Mouse (Mus musculus) retina, adult 2 months (tissue): ENCODE measurements around the gene Ambra1.

Experiments used
- DNase-seq: peaks from one replicate; pipeline ENCODE4 v3.0.0-alpha.2; 2012; ENCODE audit warnings: low read depth, low spot score

Gene Ambra1

GRCm38 (mm10) chr2:91871225-91871624, 141.3 kb downstream of the Ambra1 start:
- no peak for DNase-seq

- no peak for DNase-seq
These were observed 142.7 kb downstream of the Ambra1 start for GRCm38 (mm10) chr2:91872658-91873057.

GRCm38 (mm10) chr2:91876000-91876805, 146.3 kb downstream of the Ambra1 start:
- no peak for DNase-seq

- DNase-seq: no peak
These were observed 146.8 kb downstream of the Ambra1 start for GRCm38 (mm10) chr2:91876806-91877140.

GRCm38 (mm10) chr2:91878387-91879180, 148.7 kb downstream of the Ambra1 start:
- no peak for DNase-seq

- DNase-seq: no peak
These were observed 154.0 kb downstream of the Ambra1 start for GRCm38 (mm10) chr2:91883961-91884360.

GRCm38 (mm10) chr2:91884616-91885015, 154.7 kb downstream of the Ambra1 start:
- DNase-seq: no peak

GRCm38 (mm10) chr2:91894716-91895115, 164.8 kb downstream of the Ambra1 start:
- no peak for DNase-seq

- DNase-seq: no peak
These were observed 165.5 kb downstream of the Ambra1 start for GRCm38 (mm10) chr2:91895401-91895800.

- DNase-seq: no peak
These were observed 168.0 kb downstream of the Ambra1 start for GRCm38 (mm10) chr2:91897968-91898367.

GRCm38 (mm10) chr2:91899141-91899540, 169.2 kb downstream of the Ambra1 start:
- no peak for DNase-seq

- DNase-seq: no peak
These were observed 170.5 kb downstream of the Ambra1 start for GRCm38 (mm10) chr2:91900431-91900830.

- no peak for DNase-seq
These were observed 172.4 kb downstream of the Ambra1 start for GRCm38 (mm10) chr2:91902336-91902735.

- DNase-seq: no peak
These were observed 173.4 kb downstream of the Ambra1 start for GRCm38 (mm10) chr2:91903171-91903925.

- no peak for DNase-seq
These were observed 174.8 kb downstream of the Ambra1 start for GRCm38 (mm10) chr2:91904618-91905307.

- DNase-seq: no peak
These were observed 176.2 kb downstream of the Ambra1 start for GRCm38 (mm10) chr2:91906141-91906540.

GRCm38 (mm10) chr2:91912616-91913015, 182.7 kb downstream of the Ambra1 start:
- no peak for DNase-seq

GRCm38 (mm10) chr2:91913328-91914110, 183.6 kb downstream of the Ambra1 start:
- no peak for DNase-seq

GRCm38 (mm10) chr2:91916346-91916977, 186.5 kb downstream of the Ambra1 start:
- no peak for DNase-seq

- DNase-seq: no peak
These were observed 187.2 kb downstream of the Ambra1 start for GRCm38 (mm10) chr2:91917096-91917495.
